In the genomic region with DNA sequence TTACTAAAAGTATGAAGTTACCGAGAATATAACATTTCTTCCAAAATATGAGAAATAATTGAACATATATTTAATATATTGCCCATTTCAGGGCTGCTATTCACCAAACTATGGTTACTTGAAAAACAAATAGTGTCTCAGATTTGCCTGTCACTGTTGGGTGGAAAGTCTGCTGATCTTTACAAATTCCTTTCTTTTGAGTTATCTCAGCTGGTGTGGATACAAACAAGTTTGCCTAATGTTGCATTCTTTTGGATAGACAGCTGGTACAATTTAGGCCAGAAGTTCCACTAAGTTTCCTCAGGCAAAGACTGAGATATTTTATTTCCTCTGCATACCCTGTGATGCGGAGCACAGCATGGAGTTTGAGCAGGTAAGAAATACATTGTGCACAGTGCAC, we compare ENCODE assay signal across 25 mouse cellular contexts.
A peak's percentile ranks its signal among the peaks of the same experiment; 100 is the strongest.
DNase-seq lines count a peak whose midpoint lies in the region; ATAC-seq and TF ChIP-seq lines count a peak whose summit lies in the region.
"Had no signal": no experiment of that assay in that cellular context is flagged by ENCODE, and none has a peak within 500 bp of the region (broad histone marks: within the 10 kb centered on the region; RNA-seq: fewer than 3 reads in every experiment).

No protein-coding gene starts in this region.

- TF ChIP-seq CTCF in layer of hippocampus, adult 2 months (conservative IDR thresholded peaks at IDR 0.05): no peak

- H3K9me3 ChIP-seq in kidney, embryonic 15.5 days (replicated peaks): no peaks in the 10 kb centered on the region
- H3K9me3 ChIP-seq: forebrain, embryonic 13.5 days; G1E; hindbrain, embryonic 13.5 days; limb, embryonic 13.5 days had no signal

- H3K4me2 ChIP-seq in kidney, embryonic 15.5 days: no peak overlapping the region
- H3K4me2 ChIP-seq: forebrain, embryonic 13.5 days; heart, embryonic 11.5 days; hindbrain, embryonic 13.5 days; limb, embryonic 13.5 days; liver, embryonic 11.5 days had no signal

- no peak overlapping the region for H3K4me3 ChIP-seq in kidney, embryonic 15.5 days (replicated peaks)
- no peak overlapping the region for H3K4me3 ChIP-seq in layer of hippocampus, adult 2 months
- H3K4me3 ChIP-seq: forebrain, embryonic 13.5 days; hindbrain, embryonic 13.5 days; limb, embryonic 13.5 days had no signal

- 80% methylated on average over 2 of the region's 2 CpGs for WGBS in kidney, embryonic 15.5 days

- no peaks in the 10 kb centered on the region for H3K27me3 ChIP-seq in kidney, embryonic 15.5 days
- H3K27me3 ChIP-seq: forebrain, embryonic 13.5 days; hindbrain, embryonic 13.5 days; limb, embryonic 13.5 days had no signal

- H3K27ac ChIP-seq in kidney, embryonic 15.5 days: 0 out of 2 replicates have a peak overlapping the region, but pooled peaks have one; percentile 13
- no peak overlapping the region for H3K27ac ChIP-seq in layer of hippocampus, adult 2 months
- H3K27ac ChIP-seq: forebrain, embryonic 13.5 days; hindbrain, embryonic 13.5 days; limb, embryonic 13.5 days had no signal

- no peaks in the 10 kb centered on the region for H3K36me3 ChIP-seq in kidney, embryonic 15.5 days
- H3K36me3 ChIP-seq: G1E; hindbrain, embryonic 13.5 days; limb, embryonic 13.5 days had no signal

- ATAC-seq in kidney, embryonic 15.5 days (replicated peaks; ENCODE audit: low FRiP score): no peak
- ATAC-seq: forebrain, embryonic 13.5 days; midbrain, embryonic 16.5 days; Patski had no signal

- intact Hi-C loops in heart, postnatal 36 days (cut with DNase I): no loop called here

- H3K4me1 ChIP-seq in kidney, embryonic 15.5 days: no peaks in the 10 kb centered on the region
- H3K4me1 ChIP-seq: forebrain, embryonic 13.5 days; hindbrain, embryonic 13.5 days; limb, embryonic 13.5 days had no signal

- DNase-seq in heart, adult 8-10 months (ENCODE audit: low spot score): peak; percentile 9
- no peak for DNase-seq in heart, postnatal 36 days
- DNase-seq in kidney, adult 11 months: no peak
- peak; percentile 11 for DNase-seq in lung, postnatal 10 days
- DNase-seq in lung, postnatal 14 days: no peak
- peak; percentile 42 for DNase-seq in adipocyte (ENCODE audit: low spot score)
- no peak for DNase-seq in layer of hippocampus, adult 2 months (ENCODE audit: low spot score in 2 of 2)
- DNase-seq: adrenal gland, postnatal 14 days; cerebellum, adult 11 months; cerebellum, adult 9-10 months; cerebellum, postnatal 36 days; gastrocnemius, postnatal 10 days; heart, postnatal 4 days; spleen, adult 18-20 months; thymus, adult 2 months; thymus, postnatal 36 days had no signal

- H3K9ac ChIP-seq in kidney, embryonic 15.5 days: no peak overlapping the region
- H3K9ac ChIP-seq: forebrain, embryonic 13.5 days; hindbrain, embryonic 13.5 days; limb, embryonic 13.5 days had no signal

Comparison
In these comparisons a context has a peak if more than half of its experiments do, and no peak if none do; other contexts are left out.
1. DNase-seq: peak in heart, adult 8-10 months (single experiment), lung, postnatal 10 days (single experiment) and adipocyte (single experiment); none in heart, postnatal 36 days (0 of 2), kidney, adult 11 months (single experiment), lung, postnatal 14 days (single experiment) and layer of hippocampus, adult 2 months (0 of 2).